Mouse (Mus musculus) large intestine, adult 2 months (tissue): ENCODE measurements around the gene Rnaseh1. TPM values are rescaled to one million over a fixed set of nuclear protein-coding genes. Genes with fewer than 3 reads are reported as not detected.

Experiments used
- DNase-seq: peaks from one replicate; pipeline ENCODE4 v3.0.0-alpha.2; 2012; ENCODE audit warnings: low read depth, low spot score
- WGBS: fragments of 180-500 bp; shearing (Covaris S2); methylation state at CpG from one replicate; pipeline ENCODE4 v1.1.7; 2018; 5-methylcytosine and 5-hydroxymethylcytosine counted together
- polyA plus RNA-seq: library from polyadenylated mRNA; depleted of rRNA; stranded (reverse); fragments of >200 nt; gene quantifications from 2 replicates; pipeline ENCODE4 v1.2.3, GENCODE M21; 2012; rRNA removed

Rnaseh1 gene
- polyA plus RNA-seq, 1 experiment: 8.5 TPM

DNA sequence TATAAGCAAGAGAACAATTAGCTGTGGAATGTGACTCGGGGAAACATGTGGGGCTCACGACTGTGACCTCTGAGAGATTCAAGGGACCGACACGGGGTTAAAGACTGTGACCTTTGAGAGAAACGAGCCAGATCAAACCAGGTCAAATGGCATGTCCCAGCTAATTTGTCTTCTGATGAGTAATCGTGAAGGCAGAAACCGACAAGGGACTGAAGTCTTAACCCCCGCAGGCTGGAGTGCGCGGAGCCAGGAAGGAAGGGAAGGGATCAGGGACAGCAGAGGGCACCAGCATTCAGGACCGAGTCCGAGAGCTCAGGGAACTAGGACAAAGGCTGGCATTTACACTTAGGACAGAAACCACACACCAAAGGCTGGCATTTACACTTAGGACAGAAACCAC, 55.0 kb downstream of the Rnaseh1 start:
- no peak for DNase-seq
- WGBS: 53% methylated on average over 12 of the region's 12 CpGs

DNA sequence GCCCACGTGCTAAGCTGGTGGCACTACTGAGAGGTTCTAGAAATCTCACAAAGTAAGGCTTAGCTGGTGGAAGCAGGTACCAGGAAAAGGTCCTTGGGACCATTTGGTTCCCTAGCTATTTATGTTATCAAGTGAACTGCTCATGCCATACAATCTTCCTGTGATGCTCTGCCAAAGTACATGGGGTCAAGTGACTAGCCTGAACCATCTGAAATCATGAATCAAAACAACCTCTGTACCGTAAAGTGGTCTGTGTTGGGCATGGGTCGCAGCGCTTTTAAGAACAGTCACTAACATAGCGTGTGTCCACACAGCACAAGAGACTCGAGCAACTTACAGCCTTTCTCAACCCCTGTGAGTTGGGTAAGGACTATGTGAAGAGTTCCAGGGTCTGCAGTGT, 55.8 kb downstream of the Rnaseh1 start:
- no peak for DNase-seq
- 88% methylated on average over 6 of the region's 6 CpGs for WGBS

DNA sequence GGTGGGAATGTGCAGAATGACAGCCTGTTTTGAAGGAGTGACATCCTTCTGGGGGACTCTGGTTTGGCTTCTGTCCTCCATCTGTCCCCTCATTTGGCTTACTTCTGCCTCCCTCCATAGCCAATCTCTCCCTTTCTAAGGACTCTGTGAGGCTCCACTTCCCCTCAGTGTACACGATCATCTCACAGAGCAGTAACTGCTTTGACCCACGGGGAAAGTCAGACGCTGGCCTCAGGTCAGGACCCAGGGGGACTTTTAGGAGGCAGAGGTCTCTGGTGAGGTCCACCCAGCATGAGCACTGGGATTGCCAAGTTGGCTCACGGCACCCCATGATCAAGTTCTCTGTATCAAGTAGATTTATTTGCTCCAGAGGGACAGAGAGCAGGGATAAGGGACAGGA, 58.8 kb downstream of the Rnaseh1 start:
- DNase-seq: no peak
- WGBS: 88% methylated on average over 4 of the region's 4 CpGs

Other genes with a start within 250 kb of the Rnaseh1 start
- gene Dcdc2c, start 97.2 kb upstream of the Rnaseh1 start, polyA plus RNA-seq: not detected in 2 replicates
- not detected in 2 replicates for gene Allc, start 67.1 kb upstream of the Rnaseh1 start, polyA plus RNA-seq
- 0.21 and 0.34 TPM in 2 replicates for gene Colec11, start 26.2 kb upstream of the Rnaseh1 start, polyA plus RNA-seq
- gene Rps7, start 13.6 kb upstream of the Rnaseh1 start, polyA plus RNA-seq: 244 and 280 TPM in 2 replicates
- gene Adi1, start 25.6 kb downstream of the Rnaseh1 start, polyA plus RNA-seq: 10.9 and 11.6 TPM in 2 replicates
- 16.2 and 24.3 TPM in 2 replicates for gene Trappc12, start 100.9 kb downstream of the Rnaseh1 start, polyA plus RNA-seq
- gene Eipr1, start 102.2 kb downstream of the Rnaseh1 start, polyA plus RNA-seq: 49.0 and 50.0 TPM in 2 replicates